Mouse (Mus musculus) bone marrow macrophage, adult 2 months (primary cell): Measurements from ENCODE around the gene Erp27. TPM values are rescaled to one million over a fixed set of nuclear protein-coding genes. Genes with fewer than 3 reads are reported as not detected.
A peak's percentile ranks its signal among the peaks of the same experiment; 100 is the strongest.

Experiments used
- H3K27ac ChIP-seq: 2 replicates; pipeline ENCODE4 v1.5.1; 2012; ENCODE audit warnings: low read depth, low read length; ENCODE audit not compliant: insufficient read depth
- H3K4me1 ChIP-seq: 2 replicates; pipeline ENCODE4 v1.6.1; 2012; ENCODE audit warnings: low read length; ENCODE audit not compliant: control insufficient read depth, insufficient read depth
- H3K4me3 ChIP-seq: 2 replicates; pipeline ENCODE4 v1.5.1; 2012; ENCODE audit warnings: mild to moderate bottlenecking, low read length, moderate library complexity; ENCODE audit not compliant: insufficient read depth
- CTCF ChIP-seq: IDR thresholded peaks from 2 replicates; pipeline ENCODE4 v1.5.1; 2012; ENCODE audit warnings: low read depth, mild to moderate bottlenecking, low read length, moderate library complexity
- POLR2A ChIP-seq: IDR thresholded peaks from 2 replicates; pipeline ENCODE4 v1.6.1; 2012; ENCODE audit warnings: mild to moderate bottlenecking, low read depth, low read length, borderline replicate concordance
- polyA plus RNA-seq: library from polyadenylated mRNA; stranded (reverse); fragments of >200 nt; gene quantifications from 2 replicates; pipeline ENCODE4 v1.2.4, GENCODE M21; 2012; ENCODE audit not compliant: missing spikeins, insufficient read depth, insufficient read length

Erp27 gene
- polyA plus RNA-seq, 1 experiment = not detected

DNA sequence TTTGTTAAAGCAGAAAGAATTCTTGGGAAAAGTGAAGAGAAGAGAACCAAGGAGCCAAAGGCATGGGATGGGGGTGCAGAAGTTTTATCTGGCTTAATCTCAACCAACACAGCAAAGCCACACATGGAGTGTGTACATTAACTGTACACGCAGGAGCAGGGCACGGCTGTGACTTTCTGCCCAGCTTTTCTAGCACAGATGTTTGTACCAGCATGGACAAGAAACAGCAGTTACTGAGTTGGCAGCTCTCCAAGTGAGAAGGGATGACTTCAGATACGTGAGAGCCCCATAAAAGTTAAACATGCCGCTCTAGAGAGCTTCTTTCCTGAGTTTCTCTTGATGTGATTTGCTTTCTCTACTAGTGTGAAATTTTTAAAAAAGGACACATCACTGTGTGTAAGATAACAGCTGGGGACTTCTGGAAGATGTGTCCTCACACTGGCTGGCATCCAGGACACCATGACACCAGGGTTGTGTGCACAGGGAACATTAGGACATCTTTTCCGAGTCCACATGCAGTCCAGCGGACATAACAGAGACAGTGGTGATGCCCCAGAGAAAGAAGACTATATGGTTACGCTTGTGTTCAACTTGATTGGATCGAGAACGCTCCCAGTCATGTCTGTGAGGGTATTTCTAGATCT is 11.6 kb downstream of the Erp27 start:
- H3K27ac ChIP-seq = no peak overlapping the region
- no peak overlapping the region for H3K4me3 ChIP-seq
- TF ChIP-seq CTCF = no peak
- no peak for TF ChIP-seq POLR2A
- H3K4me1 ChIP-seq = peaks cover 4% of the 10 kb centered on the region

DNA sequence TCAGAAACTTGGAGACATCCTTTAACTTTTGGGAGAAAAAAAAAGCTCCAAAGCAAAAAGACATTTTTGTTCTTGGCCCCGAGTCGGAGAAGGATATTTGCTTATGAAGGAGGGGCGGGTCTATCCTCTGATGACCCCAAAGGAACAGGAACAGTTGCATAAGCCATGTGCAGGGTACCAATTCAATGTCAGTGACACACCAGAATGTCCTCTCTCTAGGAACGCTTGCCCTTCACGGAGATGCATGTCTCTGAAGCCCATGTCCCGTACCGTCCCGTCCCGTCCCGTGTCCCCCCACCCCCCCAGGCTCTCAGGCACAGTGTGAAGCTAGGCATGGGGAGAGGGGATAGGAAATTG is 15.1 kb downstream of the Erp27 start:
- TF ChIP-seq POLR2A = no peak
- no peak for TF ChIP-seq CTCF
- H3K4me3 ChIP-seq = no peak overlapping the region
- H3K4me1 ChIP-seq = peaks cover 18% of the 10 kb centered on the region
- H3K27ac ChIP-seq = no peak overlapping the region

DNA sequence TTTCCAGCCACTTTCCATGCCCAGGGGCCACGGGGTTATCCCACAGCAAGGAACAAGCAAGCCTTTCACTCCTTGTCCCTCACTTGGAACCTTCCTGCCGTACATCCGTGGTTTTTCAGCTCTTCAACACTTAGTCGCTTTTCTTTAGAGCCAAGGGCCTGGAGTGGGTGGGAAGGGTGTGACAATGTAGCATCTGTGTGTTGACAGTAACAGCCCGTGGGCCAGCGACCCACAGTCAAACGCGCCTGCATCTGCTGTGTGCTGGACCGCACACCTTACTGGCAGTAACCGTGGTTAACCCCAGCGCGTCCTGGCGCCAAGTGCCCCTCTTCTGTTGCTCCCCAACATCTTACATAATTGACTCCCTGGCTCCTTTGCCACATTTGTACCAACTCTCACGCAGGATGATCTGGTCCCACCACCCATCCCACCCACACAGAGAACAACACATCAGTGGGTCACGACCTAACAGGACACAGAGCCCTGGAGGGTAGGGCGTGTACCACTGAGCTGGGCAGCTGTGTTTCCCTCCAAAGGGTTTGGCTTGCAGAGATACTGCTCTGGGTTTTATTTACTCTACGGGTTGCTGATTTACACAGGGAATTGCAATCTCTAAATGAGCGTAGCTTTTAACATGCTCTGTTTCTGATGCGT is 15.6 kb downstream of the Erp27 start:
- Histone ChIP-seq H3K27ac (no peak overlapping the region), H3K4me1 (peaks cover 18% of the 10 kb centered on the region), H3K4me3 (no peak overlapping the region)
- TF ChIP-seq POLR2A (no peak), CTCF (no peak)

DNA sequence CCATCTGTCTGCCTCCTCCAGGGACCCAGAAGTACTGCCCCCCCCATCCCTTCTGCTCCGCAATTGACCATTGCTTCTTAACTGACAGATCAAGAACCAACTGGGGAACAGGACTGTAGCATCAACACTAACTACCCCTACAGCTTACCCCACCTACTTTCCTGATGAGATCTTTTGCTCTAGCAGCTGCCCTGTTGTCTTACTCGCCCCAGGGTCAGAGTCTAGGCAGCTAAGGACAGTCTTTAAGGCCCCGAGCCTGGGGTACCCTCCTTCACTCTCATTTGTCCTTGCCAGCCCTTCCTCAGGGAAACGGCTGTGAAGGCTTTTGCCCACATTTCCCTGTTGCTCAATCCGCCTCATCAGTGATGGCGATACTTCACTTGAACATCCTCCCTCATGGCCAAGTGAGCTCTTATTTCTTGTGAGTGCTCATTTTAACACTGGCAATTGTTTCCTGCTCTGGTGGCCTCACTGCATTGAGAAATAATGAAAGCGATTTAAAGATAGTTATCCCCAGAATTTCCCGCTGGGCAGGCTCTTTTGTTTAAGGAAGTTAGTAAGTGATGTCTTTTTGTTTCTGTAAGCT is 18.0 kb downstream of the Erp27 start:
- no peak for TF ChIP-seq POLR2A
- TF ChIP-seq CTCF = no peak
- H3K4me1 ChIP-seq = peaks cover 36% of the 10 kb centered on the region
- H3K4me3 ChIP-seq = peak overlapping the region; percentile 25
- H3K27ac ChIP-seq = peak overlapping the region; percentile 32

DNA sequence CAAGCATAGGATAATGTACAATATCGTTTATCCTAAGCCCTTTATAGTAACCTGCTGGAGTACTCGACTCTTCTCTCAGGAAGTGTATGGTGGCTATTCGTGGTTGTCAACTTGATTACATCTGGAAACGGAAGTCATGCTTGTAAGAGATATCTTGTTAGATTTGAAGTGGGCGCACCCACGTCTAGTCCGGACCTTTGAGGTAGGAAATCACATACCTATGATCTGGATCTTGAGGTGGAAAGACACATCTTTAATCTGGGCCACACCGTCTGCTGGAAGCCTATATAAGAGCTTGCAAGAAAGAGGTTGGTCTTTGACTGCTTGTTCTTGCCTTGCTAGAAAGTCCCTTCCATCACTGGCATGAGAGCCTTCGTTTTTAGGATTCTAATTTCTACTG is 19.5 kb downstream of the Erp27 start:
- Histone ChIP-seq H3K4me1 (peaks cover 41% of the 10 kb centered on the region), H3K27ac (no peak overlapping the region), H3K4me3 (no peak overlapping the region)
- no peak for TF ChIP-seq POLR2A
- no peak for TF ChIP-seq CTCF

DNA sequence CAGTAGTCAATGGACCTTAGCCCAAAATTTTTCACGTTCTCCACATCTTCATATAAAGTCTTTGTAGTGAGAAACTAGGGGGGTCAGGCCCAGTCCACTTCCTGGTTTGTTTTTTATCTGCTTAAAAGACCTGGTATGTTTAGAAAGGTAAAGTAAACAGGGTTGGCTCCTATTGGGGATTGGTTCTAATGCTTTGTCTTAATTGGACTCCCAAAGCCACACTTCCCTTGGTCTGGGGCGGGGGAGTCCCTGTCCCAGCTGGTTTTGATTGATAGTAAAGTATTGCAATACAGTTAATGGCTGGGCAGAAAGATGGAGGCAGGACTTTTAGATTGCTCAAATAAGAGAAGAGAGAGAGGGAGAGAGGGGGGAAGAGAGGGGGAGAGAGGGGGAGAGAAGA is 21.0 kb downstream of the Erp27 start:
- Histone ChIP-seq H3K27ac (no peak overlapping the region), H3K4me1 (peaks cover 41% of the 10 kb centered on the region), H3K4me3 (no peak overlapping the region)
- TF ChIP-seq POLR2A = no peak
- TF ChIP-seq CTCF = no peak

DNA sequence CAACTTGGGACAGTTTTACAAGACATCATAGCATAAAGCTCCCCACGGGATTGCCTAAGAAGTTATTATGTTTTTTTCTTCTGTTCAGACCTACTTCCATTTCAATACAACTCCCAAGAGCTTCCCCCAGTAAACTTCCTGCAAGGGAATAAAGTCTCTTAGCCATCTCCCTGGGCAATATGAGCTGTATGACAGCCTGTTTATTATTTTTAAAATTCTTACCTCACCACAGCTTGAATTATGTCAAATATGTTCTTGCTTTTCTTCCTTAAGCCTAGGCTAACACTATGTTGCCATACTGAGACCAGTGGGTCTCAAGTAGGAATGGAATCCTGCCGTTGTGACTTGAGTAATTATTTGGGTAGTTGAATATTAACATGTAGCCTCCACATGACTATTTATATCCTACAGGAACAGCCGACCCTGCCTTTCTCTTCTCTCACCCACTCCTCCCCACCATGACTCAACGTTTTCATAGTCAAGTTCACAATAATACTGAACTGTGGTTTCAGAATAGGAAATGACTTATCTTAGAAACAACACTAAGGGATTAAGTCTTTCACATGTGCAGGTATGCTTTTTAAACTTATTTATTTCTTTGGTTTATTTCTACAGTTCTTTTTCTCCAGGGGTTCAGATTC is 21.5 kb downstream of the Erp27 start:
- Histone ChIP-seq H3K27ac (peak overlapping the region; percentile 38), H3K4me3 (no peak overlapping the region), H3K4me1 (peaks cover 41% of the 10 kb centered on the region)
- TF ChIP-seq CTCF (no peak), POLR2A (no peak)

DNA sequence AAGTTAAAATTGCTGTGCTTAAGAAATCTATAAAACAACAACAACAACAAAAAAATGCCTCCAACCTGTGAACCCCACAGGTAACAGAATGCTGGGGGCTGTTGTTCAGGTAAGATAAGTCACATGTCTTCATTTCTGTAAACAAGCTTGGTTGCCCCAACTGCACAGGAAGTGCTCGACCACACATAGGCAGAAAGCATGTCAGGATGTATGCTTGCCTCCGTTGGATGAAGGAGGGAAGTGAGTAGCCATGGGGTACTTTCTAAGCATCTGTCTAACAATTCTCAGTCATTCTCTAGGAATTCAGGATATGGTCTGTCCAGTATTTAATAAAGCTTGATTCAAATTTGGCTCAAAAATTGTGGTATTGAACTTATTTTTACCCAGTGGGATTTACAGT is 23.0 kb downstream of the Erp27 start:
- H3K4me3 ChIP-seq = no peak overlapping the region
- peaks cover 37% of the 10 kb centered on the region for H3K4me1 ChIP-seq
- TF ChIP-seq CTCF (no peak), POLR2A (no peak)
- no peak overlapping the region for H3K27ac ChIP-seq

DNA sequence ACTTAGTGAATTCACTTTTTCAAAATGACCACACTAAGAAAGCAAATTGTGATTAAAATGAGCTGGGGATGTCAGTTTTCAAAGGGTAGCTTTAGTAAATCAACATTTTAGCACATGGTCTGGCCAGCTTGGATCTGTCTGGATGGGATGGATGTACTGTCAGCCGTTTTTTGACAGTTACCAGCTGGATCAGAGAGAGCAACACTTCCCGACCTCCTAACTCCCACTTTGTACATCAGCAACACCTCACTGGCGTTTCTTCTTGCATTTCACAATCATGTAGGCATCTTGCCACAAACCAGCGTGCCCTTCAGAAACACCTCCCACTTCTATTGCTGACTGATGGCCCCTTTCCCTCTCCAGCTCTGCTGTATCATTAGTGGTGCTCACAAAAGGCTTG is 23.8 kb downstream of the Erp27 start:
- Histone ChIP-seq H3K4me1 (peaks cover 35% of the 10 kb centered on the region), H3K27ac (no peak overlapping the region), H3K4me3 (no peak overlapping the region)
- TF ChIP-seq POLR2A (no peak), CTCF (no peak)

DNA sequence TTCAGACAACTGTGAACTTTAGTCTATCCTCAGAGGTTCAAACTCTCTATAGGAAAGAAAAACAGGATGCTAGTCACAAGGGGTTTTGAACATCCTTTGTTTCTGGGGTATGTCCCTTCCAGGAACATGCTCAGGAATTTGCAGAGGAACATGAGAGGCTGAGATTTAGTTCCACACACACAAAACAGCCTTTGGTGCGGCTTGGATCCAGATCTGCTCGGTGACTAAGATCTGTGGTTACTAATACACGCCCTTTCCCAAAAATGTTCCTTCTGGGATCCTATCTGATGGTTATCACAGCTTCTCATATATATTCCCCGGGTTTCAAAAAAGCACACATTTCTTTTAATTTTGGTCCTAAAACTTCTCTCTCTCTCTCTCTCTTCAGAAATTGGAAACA is 24.2 kb downstream of the Erp27 start:
- TF ChIP-seq POLR2A (no peak), CTCF (no peak)
- Histone ChIP-seq H3K4me1 (peaks cover 36% of the 10 kb centered on the region), H3K4me3 (no peak overlapping the region), H3K27ac (no peak overlapping the region)
